Mouse (Mus musculus): ENCODE results near the gene Nr6a1. TPM values are rescaled to one million over a fixed set of nuclear protein-coding genes. Genes with fewer than 3 reads are reported as not detected.
A peak's percentile ranks its signal among the peaks of the same experiment; 100 is the strongest.

The Nr6a1 gene
- total and polyA plus RNA-seq, 3 experiments, result 0.81 to 12.0 (median 7.7) TPM

DNA sequence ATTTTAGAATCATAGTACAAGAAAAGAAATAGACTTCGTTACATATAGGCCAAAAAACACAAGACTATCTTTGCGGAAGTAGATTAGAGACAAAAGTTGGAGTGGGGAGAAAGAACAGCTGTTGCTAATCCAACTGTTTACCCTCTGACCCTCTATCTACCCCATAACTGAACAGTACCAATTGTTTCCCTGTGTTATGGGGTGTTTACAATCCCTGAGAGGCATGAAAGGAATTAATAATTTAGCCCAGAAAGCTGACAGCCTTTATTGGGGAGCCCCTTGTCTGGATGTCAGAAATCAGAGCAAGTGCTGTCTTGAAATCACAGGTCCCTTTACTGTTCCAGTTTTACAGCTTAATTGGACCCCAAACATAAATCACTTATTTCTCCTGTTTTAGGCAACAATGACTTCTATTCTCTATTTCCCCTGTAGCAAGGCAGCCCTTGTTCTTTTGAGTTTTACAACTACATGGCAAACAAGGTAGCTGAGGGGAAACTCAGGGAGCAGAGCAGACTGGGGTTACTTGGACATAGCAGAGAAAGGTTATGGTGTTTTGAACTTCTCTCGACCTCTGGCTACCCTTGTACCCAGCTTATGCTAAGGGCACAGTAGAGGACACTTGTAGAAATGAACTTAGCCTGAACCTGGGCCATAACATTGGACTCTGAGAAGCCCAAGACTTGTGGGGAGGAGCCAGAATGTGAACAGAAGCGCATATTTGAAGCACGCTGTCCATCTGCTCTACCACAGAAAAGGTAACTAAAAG is 46.4 kb downstream of the Nr6a1 start:
- H3K27me3 ChIP-seq (ENCODE audit: insufficient read depth, low read length), result no peaks in the 10 kb centered on the region
- no peaks in the 10 kb centered on the region for H3K36me3 ChIP-seq (replicated peaks)
- no peaks in the 10 kb centered on the region for H3K4me1 ChIP-seq (ENCODE audit: insufficient read depth, low read depth, low read length)
- no peaks in the 10 kb centered on the region for H3K9me3 ChIP-seq (replicated peaks)
- no peak for TF ChIP-seq GATA1 (IDR thresholded peaks at IDR 0.05; ENCODE audit: borderline replicate concordance, low read length)
- no peak for TF ChIP-seq CTCF (IDR thresholded peaks at IDR 0.05; ENCODE audit: low read depth, low read length)
- TF ChIP-seq POLR2AphosphoS5 (IDR thresholded peaks at IDR 0.05; ENCODE audit: insufficient replicate concordance, low read depth, low read length), result no peak
- no peak for TF ChIP-seq GATA2 (IDR thresholded peaks at IDR 0.05; ENCODE audit: borderline replicate concordance, low read depth, low read length)
- no peak for TF ChIP-seq TAL1 (conservative IDR thresholded peaks at IDR 0.05; ENCODE audit: low read depth, low read length)
- ATAC-seq (ENCODE audit: extremely low read depth, insufficient number of reproducible peaks, low FRiP score, poor library complexity, severe bottlenecking), result no peak
- H3K4me3 ChIP-seq (ENCODE audit: low read depth, low read length), result no peak overlapping the region
- no peak for DNase-seq (ENCODE audit: low spot score)

DNA sequence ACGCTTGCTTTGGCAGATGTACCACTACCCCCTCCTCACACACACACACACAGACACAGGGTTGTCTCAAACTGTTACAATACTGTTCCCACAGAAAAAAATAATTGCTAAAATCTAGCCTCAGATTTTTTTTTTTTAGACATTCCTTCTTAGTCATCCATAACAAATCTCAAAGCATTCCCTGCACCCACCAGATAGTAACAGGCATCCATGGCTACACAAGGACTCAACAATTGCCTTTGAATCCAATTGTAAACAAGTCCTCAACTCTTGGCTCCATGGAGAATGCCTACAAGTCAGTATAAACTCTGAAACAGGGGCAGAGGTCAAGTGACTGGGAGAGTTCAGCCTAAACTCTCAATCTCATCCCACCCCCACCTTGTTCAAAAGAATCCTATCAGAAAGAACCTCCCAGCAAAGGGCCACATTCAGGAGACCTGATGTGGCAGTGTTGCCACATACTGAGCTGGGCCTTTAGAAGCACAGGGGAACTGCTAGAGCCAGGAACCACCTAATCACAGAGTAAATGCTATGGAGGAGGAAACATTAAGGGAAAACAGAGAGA is 52.9 kb downstream of the Nr6a1 start:
- Histone ChIP-seq H3K36me3 (replicated peaks) (no peaks in the 10 kb centered on the region), H3K9me3 (replicated peaks) (no peaks in the 10 kb centered on the region), H3K4me3 (ENCODE audit: low read depth, low read length) (no peak overlapping the region), H3K27me3 (ENCODE audit: insufficient read depth, low read length) (no peaks in the 10 kb centered on the region), H3K4me1 (ENCODE audit: insufficient read depth, low read depth, low read length) (no peaks in the 10 kb centered on the region)
- ATAC-seq (ENCODE audit: extremely low read depth, insufficient number of reproducible peaks, low FRiP score, poor library complexity, severe bottlenecking) (no peak), DNase-seq (ENCODE audit: low spot score) (no peak)
- TF ChIP-seq TAL1 (conservative IDR thresholded peaks at IDR 0.05; ENCODE audit: low read depth, low read length) (no peak), CTCF (IDR thresholded peaks at IDR 0.05; ENCODE audit: low read depth, low read length) (no peak), GATA2 (IDR thresholded peaks at IDR 0.05; ENCODE audit: borderline replicate concordance, low read depth, low read length) (no peak), GATA1 (IDR thresholded peaks at IDR 0.05; ENCODE audit: borderline replicate concordance, low read length) (no peak), POLR2AphosphoS5 (IDR thresholded peaks at IDR 0.05; ENCODE audit: insufficient replicate concordance, low read depth, low read length) (no peak)

DNA sequence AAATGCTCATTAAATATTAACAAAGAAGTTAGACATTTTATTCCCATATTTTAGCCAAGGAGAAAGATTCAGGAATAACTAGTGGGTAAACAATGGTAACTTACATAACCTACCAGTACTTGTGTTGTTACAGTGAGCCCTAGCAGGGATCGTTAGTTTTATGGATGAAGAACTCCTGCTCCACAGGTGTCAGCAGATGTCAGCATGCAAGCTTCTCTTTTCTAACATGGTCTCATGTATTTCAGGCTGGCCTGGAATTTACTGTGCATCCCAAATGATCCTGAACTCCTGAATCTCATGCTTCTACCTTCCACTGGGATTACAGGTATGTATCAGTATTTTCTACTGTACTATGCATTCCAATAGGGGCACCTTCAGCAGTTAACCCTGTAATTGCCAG is 54.8 kb downstream of the Nr6a1 start:
- no peak overlapping the region for H3K4me3 ChIP-seq (ENCODE audit: low read depth, low read length)
- TF ChIP-seq CTCF (IDR thresholded peaks at IDR 0.05; ENCODE audit: low read depth, low read length) (no peak), GATA1 (IDR thresholded peaks at IDR 0.05; ENCODE audit: borderline replicate concordance, low read length) (no peak), POLR2AphosphoS5 (IDR thresholded peaks at IDR 0.05; ENCODE audit: insufficient replicate concordance, low read depth, low read length) (no peak), GATA2 (IDR thresholded peaks at IDR 0.05; ENCODE audit: borderline replicate concordance, low read depth, low read length) (no peak), TAL1 (conservative IDR thresholded peaks at IDR 0.05; ENCODE audit: low read depth, low read length) (no peak)
- DNase-seq (ENCODE audit: low spot score) (no peak), ATAC-seq (ENCODE audit: extremely low read depth, insufficient number of reproducible peaks, low FRiP score, poor library complexity, severe bottlenecking) (no peak)
- no peaks in the 10 kb centered on the region for H3K4me1 ChIP-seq (ENCODE audit: insufficient read depth, low read depth, low read length)
- no peaks in the 10 kb centered on the region for H3K36me3 ChIP-seq (replicated peaks)
- no peaks in the 10 kb centered on the region for H3K27me3 ChIP-seq (ENCODE audit: insufficient read depth, low read length)
- H3K9me3 ChIP-seq (replicated peaks), result no peaks in the 10 kb centered on the region

DNA sequence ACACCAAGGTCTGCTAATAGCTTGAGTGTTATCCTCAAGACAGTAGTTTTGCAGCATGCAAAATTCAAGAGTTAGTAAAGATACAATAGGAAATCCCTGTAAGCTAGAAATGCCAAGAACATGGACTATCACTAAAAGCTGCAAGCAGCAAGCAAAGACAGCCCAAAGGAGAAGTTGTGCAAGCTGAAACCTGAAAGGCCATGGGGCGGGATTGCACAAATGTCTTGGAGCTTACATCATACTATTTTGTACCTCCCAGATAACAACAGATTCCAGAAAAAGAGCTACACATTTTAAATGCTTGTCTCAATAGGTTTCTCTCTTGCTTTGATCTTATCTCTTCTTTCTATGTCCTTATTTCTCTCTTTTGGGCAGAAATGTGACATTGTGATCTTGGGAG is 60.8 kb downstream of the Nr6a1 start:
- ATAC-seq (ENCODE audit: extremely low read depth, insufficient number of reproducible peaks, low FRiP score, poor library complexity, severe bottlenecking), result no peak
- no peak for DNase-seq (ENCODE audit: low spot score)
- no peaks in the 10 kb centered on the region for H3K9me3 ChIP-seq (replicated peaks)

DNA sequence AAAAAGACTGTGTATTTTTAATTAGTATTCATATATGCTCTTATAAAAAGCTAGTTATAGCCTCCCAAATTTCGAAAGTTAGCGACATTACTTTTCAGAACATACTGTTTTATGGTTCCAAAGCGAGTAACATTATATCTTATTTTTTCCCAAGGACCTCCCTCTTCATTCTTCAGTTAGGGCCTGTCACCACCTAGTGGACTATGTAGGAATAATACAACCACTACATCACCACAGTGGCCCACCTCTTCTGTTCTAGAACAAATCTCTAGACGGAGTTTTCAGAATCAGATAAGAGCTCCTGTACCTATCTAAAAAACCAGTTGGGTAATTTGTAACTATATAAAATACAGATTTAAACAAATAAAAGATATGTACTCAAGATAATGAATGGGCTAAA is 63.5 kb downstream of the Nr6a1 start:
- no peaks in the 10 kb centered on the region for H3K27me3 ChIP-seq (ENCODE audit: insufficient read depth, low read length)
- H3K36me3 ChIP-seq (replicated peaks), result no peaks in the 10 kb centered on the region
- ATAC-seq (ENCODE audit: extremely low read depth, insufficient number of reproducible peaks, low FRiP score, poor library complexity, severe bottlenecking), result peak; percentile 34; the same call in 1 of the 2 replicates
- DNase-seq (ENCODE audit: low spot score), result no peak
- H3K9me3 ChIP-seq (replicated peaks), result no peaks in the 10 kb centered on the region
- no peak overlapping the region for H3K4me3 ChIP-seq (ENCODE audit: low read depth, low read length)
- H3K4me1 ChIP-seq (ENCODE audit: insufficient read depth, low read depth, low read length), result no peaks in the 10 kb centered on the region
- TF ChIP-seq CTCF (IDR thresholded peaks at IDR 0.05; ENCODE audit: low read depth, low read length), result 0 out of 2 replicates have a peak, but pooled peaks have one; percentile 23
- no peak for TF ChIP-seq POLR2AphosphoS5 (IDR thresholded peaks at IDR 0.05; ENCODE audit: insufficient replicate concordance, low read depth, low read length)

More for the DNA sequence above, 60.8 kb downstream of the Nr6a1 start:
- Histone ChIP-seq H3K36me3 (replicated peaks) (no peaks in the 10 kb centered on the region), H3K4me3 (ENCODE audit: low read depth, low read length) (no peak overlapping the region), H3K27me3 (ENCODE audit: insufficient read depth, low read length) (no peaks in the 10 kb centered on the region), H3K4me1 (ENCODE audit: insufficient read depth, low read depth, low read length) (no peaks in the 10 kb centered on the region)
- no peak for TF ChIP-seq TAL1 (conservative IDR thresholded peaks at IDR 0.05; ENCODE audit: low read depth, low read length)
- no peak for TF ChIP-seq GATA1 (IDR thresholded peaks at IDR 0.05; ENCODE audit: borderline replicate concordance, low read length)
- TF ChIP-seq GATA2 (IDR thresholded peaks at IDR 0.05; ENCODE audit: borderline replicate concordance, low read depth, low read length), result no peak
- no peak for TF ChIP-seq POLR2AphosphoS5 (IDR thresholded peaks at IDR 0.05; ENCODE audit: insufficient replicate concordance, low read depth, low read length)
- TF ChIP-seq CTCF (IDR thresholded peaks at IDR 0.05; ENCODE audit: low read depth, low read length), result no peak

DNA sequence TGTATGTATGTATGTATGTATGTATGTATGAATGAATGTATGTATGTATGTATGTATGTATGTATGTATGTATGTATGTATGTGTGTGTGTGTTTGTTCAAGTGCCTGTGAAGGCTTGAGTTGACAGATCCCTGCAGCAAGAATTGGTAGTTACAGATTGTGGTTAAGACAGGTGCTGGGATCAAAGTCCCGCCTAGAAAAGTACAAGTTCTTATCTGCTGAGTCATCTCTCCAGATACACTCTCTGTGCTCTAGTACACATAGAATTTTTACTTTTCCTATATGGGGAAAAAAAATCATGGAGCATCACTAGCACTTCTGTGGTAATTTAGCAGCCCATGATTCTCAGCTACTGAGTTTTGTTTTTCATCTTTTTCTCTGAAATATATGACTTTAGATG is 75.7 kb downstream of the Nr6a1 start:
- ATAC-seq (ENCODE audit: extremely low read depth, insufficient number of reproducible peaks, low FRiP score, poor library complexity, severe bottlenecking) (no peak), DNase-seq (ENCODE audit: low spot score) (no peak)
- TF ChIP-seq TAL1 (conservative IDR thresholded peaks at IDR 0.05; ENCODE audit: low read depth, low read length), result no peak
- Histone ChIP-seq H3K27me3 (ENCODE audit: insufficient read depth, low read length) (no peaks in the 10 kb centered on the region), H3K4me3 (ENCODE audit: low read depth, low read length) (no peak overlapping the region), H3K4me1 (ENCODE audit: insufficient read depth, low read depth, low read length) (peaks cover 2% of the 10 kb centered on the region; the same call in 1 of the 2 replicates), H3K9me3 (replicated peaks) (no peaks in the 10 kb centered on the region), H3K36me3 (replicated peaks) (no peaks in the 10 kb centered on the region)
